Mouse (Mus musculus) thymus, adult 2 months (tissue): ENCODE measurements around the gene Utrn. TPM values are rescaled to one million over a fixed set of nuclear protein-coding genes. Genes with fewer than 3 reads are reported as not detected.

Experiments
- DNase-seq: peaks from one replicate; pipeline ENCODE4 v3.0.0; 2021
- H3K27ac ChIP-seq: fragments of 200-500 bp; 2 replicates; pipeline ENCODE4 v1.5.1; 2012; ENCODE audit warnings: low read length, control low read depth; ENCODE audit not compliant: control insufficient read depth, insufficient read depth
- H3K27me3 ChIP-seq: fragments of 200-500 bp; 2 replicates; pipeline ENCODE4 v1.6.1; 2012; ENCODE audit warnings: mild to moderate bottlenecking, low read length, moderate library complexity, mixed read lengths; ENCODE audit not compliant: control insufficient read depth, insufficient read depth
- H3K36me3 ChIP-seq: fragments of 200-500 bp; 2 replicates; pipeline ENCODE4 v1.6.1; 2012; ENCODE audit warnings: mild to moderate bottlenecking, low read length, moderate library complexity; ENCODE audit not compliant: control insufficient read depth, insufficient read depth
- H3K4me1 ChIP-seq: fragments of 200-500 bp; replicated peaks from 2 replicates; pipeline ENCODE4 v1.6.1; 2012; ENCODE audit warnings: low read length; ENCODE audit not compliant: control insufficient read depth, insufficient read depth
- H3K4me3 ChIP-seq: fragments of 200-500 bp; 2 replicates; pipeline ENCODE4 v1.5.1; 2012; ENCODE audit warnings: mild to moderate bottlenecking, low read length, control low read depth, moderate library complexity; ENCODE audit not compliant: control insufficient read depth, insufficient read depth
- CTCF ChIP-seq: fragments of 200-500 bp; IDR thresholded peaks from 2 replicates; pipeline ENCODE4 v1.5.1; 2012; ENCODE audit warnings: mild to moderate bottlenecking, control low read depth, low read length, moderate library complexity, borderline replicate concordance; ENCODE audit not compliant: control insufficient read depth, poor library complexity, insufficient read depth; ENCODE audit errors: extremely low read depth
- POLR2A ChIP-seq: fragments of 200-500 bp; IDR thresholded peaks from 2 replicates; pipeline ENCODE4 v1.6.1; 2012; ENCODE audit warnings: mild to moderate bottlenecking, low read length, control low read depth, moderate library complexity; ENCODE audit not compliant: control insufficient read depth, poor library complexity, insufficient read depth; ENCODE audit errors: extremely low read depth
- WGBS: fragments of 180-500 bp; shearing (Covaris S2); methylation state at CpG from one replicate; pipeline ENCODE4 v1.1.7; 2018; 5-methylcytosine and 5-hydroxymethylcytosine counted together
- polyA plus RNA-seq: library from polyadenylated mRNA; depleted of rRNA; stranded (reverse); fragments of >200 nt; gene quantifications from 2 replicates; pipeline ENCODE4 v1.2.3, GENCODE M21; 2012

Gene Utrn
- polyA plus RNA-seq, 1 experiment: 30.3 TPM

DNA sequence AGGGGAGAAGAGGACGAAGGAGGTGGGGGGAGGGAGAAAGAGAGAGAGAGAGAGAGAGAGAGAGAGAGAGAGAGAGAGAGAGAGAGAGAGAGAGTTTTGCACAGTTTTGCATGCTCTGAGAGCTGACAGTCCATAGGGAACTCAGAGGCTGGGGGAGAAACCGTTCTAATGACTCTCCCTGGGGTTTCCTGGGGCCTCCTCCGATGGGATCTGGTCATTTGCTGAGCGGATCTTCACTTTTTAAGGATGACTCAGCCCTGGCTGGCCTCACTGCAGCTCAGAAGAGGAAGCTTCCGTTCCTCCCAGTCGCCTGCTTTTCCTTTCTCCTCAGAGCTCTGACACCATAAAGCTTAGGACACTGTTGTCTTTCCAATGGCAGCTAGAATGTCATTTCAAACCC is 295.6 kb downstream of the Utrn start:
- WGBS: 39% methylated on average over 6 of the region's 6 CpGs

DNA sequence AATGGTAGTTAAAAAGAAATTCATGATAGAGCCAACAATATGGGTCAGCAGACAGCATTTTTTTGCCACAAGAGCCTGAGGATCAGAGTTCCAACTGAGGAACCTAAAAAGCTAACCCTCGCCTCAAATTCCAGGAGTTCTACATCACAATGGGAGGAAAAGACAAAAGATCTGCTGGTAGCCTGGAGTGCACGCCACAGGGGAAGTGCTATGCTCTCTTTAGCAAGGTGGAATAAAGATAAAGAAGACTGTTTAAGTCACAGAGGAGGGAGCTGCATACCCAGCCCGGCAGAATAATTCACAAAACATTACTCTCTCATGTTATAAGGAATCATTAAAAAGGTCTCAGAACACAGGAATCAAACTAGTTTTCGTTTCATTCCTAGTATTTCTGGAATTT is 296.4 kb downstream of the Utrn start:
- H3K27ac ChIP-seq: no peak overlapping the region
- H3K27me3 ChIP-seq: no peaks in the 10 kb centered on the region
- no peak for TF ChIP-seq POLR2A
- no peak for TF ChIP-seq CTCF
- DNase-seq: no peak
- H3K4me1 ChIP-seq: no peaks in the 10 kb centered on the region
- no peaks in the 10 kb centered on the region for H3K36me3 ChIP-seq
- no peak overlapping the region for H3K4me3 ChIP-seq
- WGBS: 83% methylated on average over 4 of the region's 4 CpGs

More for the DNA sequence above, 295.6 kb downstream of the Utrn start:
- DNase-seq: no peak
- no peaks in the 10 kb centered on the region for H3K4me1 ChIP-seq
- H3K27ac ChIP-seq: no peak overlapping the region
- H3K36me3 ChIP-seq: no peaks in the 10 kb centered on the region
- TF ChIP-seq POLR2A (no peak), CTCF (no peak)
- H3K4me3 ChIP-seq: no peak overlapping the region
- H3K27me3 ChIP-seq: no peaks in the 10 kb centered on the region

- no peaks in the 10 kb centered on the region for H3K36me3 ChIP-seq
- TF ChIP-seq POLR2A: no peak
- no peak for TF ChIP-seq CTCF
- no peak overlapping the region for H3K4me3 ChIP-seq
- no peak overlapping the region for H3K27ac ChIP-seq
- WGBS: 72% methylated on average over 4 of the region's 4 CpGs
- H3K27me3 ChIP-seq: no peaks in the 10 kb centered on the region
- DNase-seq: no peak
- no peaks in the 10 kb centered on the region for H3K4me1 ChIP-seq
These were observed 304.7 kb downstream of the Utrn start for GRCm38 (mm10) chr10:12564425-12564824.

- no peak for DNase-seq
- WGBS: 51% methylated on average over 5 of the region's 5 CpGs
- Histone ChIP-seq H3K4me1 (no peaks in the 10 kb centered on the region), H3K4me3 (no peak overlapping the region), H3K36me3 (no peaks in the 10 kb centered on the region), H3K27ac (no peak overlapping the region), H3K27me3 (no peaks in the 10 kb centered on the region)
- TF ChIP-seq CTCF: no peak
- no peak for TF ChIP-seq POLR2A
These were observed 310.4 kb downstream of the Utrn start for GRCm38 (mm10) chr10:12558810-12559209.

GRCm38 (mm10) chr10:12554090-12554718 is 315.0 kb downstream of the Utrn start:
- 94% methylated on average over 2 of the region's 2 CpGs for WGBS
- TF ChIP-seq CTCF (no peak), POLR2A (no peak)
- Histone ChIP-seq H3K27me3 (no peaks in the 10 kb centered on the region), H3K36me3 (no peaks in the 10 kb centered on the region), H3K4me1 (no peaks in the 10 kb centered on the region), H3K4me3 (no peak overlapping the region), H3K27ac (no peak overlapping the region)
- DNase-seq: no peak

- Histone ChIP-seq H3K4me1 (peaks cover 6% of the 10 kb centered on the region), H3K4me3 (no peak overlapping the region), H3K36me3 (no peaks in the 10 kb centered on the region), H3K27ac (no peak overlapping the region), H3K27me3 (no peaks in the 10 kb centered on the region)
- no peak for TF ChIP-seq CTCF
- TF ChIP-seq POLR2A: no peak
- 93% methylated on average over 5 of the region's 5 CpGs for WGBS
- no peak for DNase-seq
These were observed 316.3 kb downstream of the Utrn start for GRCm38 (mm10) chr10:12552890-12553278.
